Mouse (Mus musculus) cerebellum, postnatal 14 days (tissue): ENCODE data around the gene Pkd1l2.

Experiments used
- DNase-seq, 2 experiments: peaks; one replicate each; pipeline ENCODE4 v3.0.0; 2021; ENCODE audit warnings: mixed read lengths in 2 of 2

The Pkd1l2 gene

DNA sequence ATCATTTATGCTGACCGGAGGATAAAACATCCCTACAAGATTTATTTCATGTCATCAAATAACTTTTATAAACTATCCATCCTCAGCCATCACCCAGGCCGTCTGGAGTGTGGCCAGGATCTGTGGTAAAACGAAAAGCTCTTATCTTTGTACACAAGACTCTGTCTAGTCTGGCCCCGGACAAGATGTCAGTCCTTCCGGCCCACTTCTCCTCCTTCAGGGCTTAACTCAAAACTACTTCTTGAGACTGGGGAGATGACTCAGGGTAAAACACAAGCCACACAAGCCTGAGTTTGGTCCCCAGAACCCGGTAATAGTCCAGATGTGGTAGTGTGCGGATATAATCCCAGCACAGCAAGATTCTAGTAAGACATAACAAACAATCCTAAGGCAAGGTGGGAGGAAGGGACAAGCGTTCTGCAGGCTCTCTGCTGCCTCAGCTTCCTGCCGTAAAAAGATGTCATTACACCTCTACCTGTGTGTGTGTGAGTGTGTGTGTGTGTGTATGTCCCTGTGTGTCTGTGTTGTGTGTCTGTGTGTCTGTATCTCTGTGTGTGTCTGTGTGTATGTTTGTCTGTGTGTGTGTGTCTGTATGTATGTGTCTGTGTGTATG, 804 bp upstream of the Pkd1l2 start:
- DNase-seq: no peak

DNA sequence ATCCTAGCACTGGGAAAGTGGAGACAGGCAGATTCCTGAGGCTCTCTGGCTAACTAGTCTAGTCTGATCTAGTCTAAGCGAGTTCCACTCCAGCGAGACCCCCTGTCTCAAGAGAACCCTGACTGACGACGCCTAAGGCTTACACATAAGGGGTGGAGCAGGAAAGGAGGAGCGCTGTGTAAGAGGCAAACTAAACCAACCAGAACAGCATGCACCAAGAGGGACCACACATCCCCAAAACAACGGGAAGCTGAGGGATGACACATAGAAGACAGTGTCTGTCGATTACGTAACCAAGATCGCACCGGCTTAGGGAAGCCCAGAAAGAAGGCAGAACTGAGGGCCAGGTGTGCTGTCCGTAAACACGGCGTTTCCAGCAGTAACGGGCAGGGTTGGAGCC, 2.6 kb downstream of the Pkd1l2 start:
- DNase-seq: no peak

DNA sequence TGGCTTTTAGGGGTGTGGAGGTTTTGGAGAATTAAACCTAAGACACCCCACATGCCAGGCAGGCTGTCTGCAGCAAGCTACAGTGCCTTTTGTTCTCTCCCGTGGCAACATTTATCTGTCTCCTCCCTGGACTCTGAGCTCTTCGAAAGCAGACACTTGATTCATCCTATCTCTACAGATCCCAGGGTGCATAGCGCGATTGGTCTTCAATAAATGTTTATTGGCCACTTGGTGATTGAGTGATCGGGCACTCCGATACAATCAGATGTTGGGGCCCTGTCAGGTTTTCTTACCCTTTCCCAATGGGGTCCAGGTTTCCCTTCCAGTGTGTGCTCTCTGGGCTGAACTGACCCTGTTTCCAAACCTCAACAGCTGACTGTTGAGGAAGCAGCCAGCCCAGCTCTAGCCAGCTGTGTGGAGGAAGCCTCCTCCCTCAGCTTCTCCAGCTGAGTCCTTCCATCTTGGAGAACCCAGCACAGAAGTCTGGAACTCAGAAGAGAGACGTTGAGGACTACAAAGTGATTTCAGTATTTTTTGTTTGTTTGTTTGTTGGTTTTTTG, 3.8 kb downstream of the Pkd1l2 start:
- DNase-seq: no peak

GRCm38 (mm10) chr8:117074350-117075182, 7.7 kb downstream of the Pkd1l2 start:
- DNase-seq: no peak

GRCm38 (mm10) chr8:117069708-117070107, 12.5 kb downstream of the Pkd1l2 start:
- peak; percentile 29 to 53 for DNase-seq

DNA sequence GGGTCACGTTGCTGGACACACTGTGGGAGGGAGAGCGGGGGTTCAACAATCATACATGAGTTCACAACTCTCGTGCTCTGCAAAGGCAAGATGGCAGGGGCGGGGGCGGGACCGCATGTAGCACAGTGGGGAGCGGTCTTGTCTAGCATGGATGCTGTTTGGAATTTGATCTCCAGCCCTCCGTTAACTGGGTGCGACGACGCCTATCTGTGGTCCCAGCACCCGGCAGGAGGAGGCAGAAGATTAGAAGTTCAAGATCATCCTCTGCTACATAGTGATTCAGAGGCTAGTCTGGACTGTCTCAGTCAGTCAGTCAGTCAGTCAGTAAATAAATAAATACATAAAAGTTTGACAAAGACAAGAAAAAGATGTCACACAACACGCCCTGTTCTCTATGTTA, 14.0 kb downstream of the Pkd1l2 start:
- no peak for DNase-seq

DNA sequence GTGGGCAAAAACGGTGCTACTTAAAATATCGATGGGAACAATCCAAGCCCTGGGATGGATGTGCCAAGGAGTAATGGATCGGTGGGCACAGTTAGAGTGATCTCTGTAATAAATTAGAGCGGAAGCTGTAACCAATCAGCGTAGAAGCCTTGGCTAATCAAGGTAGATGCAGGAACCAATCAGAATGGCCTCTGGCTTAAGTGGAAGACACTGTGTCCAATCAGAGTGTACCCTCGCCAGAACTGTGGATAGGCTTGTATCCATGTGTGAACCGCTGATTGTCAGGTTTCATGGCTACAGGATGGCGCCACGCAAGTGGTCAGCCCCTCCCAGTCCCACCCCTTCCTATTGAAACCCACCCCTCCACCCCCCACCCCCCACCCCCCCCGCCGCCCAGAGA, 14.9 kb downstream of the Pkd1l2 start:
- no peak for DNase-seq

GRCm38 (mm10) chr8:117066955-117067354, 15.3 kb downstream of the Pkd1l2 start:
- DNase-seq: no peak

DNA sequence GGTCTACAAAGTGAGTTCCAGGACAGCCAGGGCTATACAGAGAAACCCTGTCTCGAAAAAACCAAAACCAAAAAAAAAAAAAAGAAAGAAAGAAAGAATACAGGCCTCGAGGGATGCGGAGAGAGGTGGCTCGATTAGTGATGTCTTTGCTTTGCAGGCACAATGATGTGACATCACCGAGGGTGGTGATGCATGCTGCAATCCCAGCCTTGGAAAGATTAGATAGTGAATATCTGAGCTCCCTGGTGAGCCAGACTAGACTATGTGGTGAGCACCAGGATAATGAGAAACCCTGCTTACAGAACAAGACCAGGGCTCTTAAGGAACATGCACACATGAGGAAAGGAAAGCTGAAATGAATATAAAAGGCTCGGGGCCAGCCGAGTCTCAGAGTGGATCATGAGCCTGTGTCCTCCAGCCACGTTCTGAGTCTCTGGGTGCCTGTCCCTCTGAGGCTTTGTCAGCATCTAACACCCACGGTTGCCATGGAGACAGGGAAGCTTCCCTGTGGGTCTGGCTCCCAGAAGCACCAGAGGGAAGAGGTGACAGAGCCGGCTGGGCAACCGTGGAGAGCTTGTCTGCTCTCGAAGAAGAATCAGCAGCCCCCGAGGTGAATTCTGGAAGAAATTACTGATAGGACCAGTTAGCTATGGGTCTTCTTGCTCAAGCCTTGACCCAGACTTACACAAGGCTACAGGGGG, 20.9 kb downstream of the Pkd1l2 start:
- DNase-seq: no peak

- DNase-seq: no peak
Measured at GRCm38 (mm10) chr8:117060306-117060705, 21.9 kb downstream of the Pkd1l2 start.

DNA sequence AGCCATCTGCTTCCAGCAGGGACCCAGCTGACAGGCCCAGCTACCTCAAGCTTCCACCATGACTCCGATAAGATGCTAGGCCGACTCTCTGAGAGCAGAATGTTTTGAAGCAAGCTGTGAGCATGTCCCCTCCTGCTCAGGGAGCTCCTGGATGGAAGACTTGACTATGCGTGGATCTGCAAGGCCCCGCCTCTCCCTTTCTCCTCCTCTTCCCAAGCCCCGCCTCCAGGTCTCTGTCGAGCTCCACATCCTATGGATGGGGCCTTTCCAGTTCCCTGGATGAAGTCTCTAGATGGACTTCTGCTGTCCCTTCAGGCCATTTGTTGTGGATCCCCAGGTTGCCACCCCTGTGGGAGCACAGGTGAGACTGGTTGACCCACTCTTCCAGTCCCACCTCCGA, 23.2 kb downstream of the Pkd1l2 start:
- no peak for DNase-seq

GRCm38 (mm10) chr8:117055097-117055496, 27.2 kb downstream of the Pkd1l2 start:
- DNase-seq: no peak

- no peak for DNase-seq
Measured at GRCm38 (mm10) chr8:117054146-117054545, 28.1 kb downstream of the Pkd1l2 start.

DNA sequence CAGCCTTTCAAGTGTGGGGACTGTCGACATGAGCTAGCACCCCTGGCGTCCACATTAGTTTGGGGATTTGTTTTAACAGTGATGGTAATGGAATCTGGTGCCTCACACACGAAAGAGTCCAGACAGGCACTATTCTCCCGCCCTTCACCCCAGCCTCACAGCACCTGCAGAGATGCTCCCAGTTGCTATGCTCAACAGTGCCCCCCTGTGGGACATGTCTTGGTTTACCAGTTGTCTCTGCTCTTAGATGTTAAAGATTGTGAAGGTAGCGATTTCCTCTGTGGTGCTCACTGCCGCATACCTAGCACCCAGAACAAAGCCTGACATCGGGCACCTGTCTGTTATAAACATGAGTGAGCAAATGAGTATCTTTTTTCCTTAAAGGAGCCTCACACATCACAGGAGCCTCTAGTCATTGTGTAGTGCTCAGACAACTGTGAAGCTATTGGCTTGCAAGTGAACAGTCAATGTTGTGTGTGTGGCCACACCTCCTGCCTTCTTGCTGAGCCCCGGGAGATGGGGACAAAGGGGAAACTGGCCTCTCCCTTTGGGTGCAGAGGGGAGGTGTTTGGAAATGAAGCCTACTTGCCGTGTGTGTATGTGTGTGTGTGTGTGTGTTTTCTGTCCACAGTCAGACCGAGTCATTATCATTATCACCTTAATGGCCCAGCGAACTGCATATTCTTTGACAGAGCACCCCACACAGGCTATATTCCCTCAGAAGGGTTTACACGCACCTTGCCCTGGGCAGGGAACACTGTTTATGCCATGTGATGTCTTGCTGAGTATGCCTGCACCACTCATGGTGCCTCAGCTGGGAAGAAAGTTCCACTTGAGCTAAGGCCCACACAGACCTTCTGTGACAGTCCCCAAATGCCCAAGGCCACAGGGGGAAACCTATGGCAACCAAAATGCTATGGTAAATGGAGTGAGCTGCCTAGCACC, 28.8 kb downstream of the Pkd1l2 start:
- peak in 1 of 2 experiments; percentile 43 for DNase-seq

GRCm38 (mm10) chr8:117051316-117051715, 30.9 kb downstream of the Pkd1l2 start:
- DNase-seq: no peak

DNA sequence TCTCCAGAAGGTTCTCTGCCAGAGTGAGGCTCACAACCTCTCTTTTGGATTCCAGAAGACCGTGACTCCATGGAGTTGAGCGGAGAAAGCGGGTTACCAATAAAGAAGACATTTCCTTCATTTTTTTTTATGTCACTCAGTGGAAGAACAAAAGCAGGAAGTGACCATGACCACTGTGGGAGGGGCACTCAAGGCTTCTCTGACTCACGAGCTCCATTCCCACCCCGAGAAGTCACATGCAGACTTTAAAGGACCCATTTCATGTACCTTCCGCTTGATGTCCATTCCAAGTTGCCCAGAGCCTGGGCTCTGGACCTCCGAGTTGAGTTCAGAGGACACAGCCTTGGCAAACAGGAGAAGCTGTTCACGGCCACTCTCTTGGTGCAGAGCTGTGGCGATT, 31.5 kb downstream of the Pkd1l2 start:
- no peak for DNase-seq

- DNase-seq: no peak
Measured at GRCm38 (mm10) chr8:117049444-117049843, 32.8 kb downstream of the Pkd1l2 start.

DNA sequence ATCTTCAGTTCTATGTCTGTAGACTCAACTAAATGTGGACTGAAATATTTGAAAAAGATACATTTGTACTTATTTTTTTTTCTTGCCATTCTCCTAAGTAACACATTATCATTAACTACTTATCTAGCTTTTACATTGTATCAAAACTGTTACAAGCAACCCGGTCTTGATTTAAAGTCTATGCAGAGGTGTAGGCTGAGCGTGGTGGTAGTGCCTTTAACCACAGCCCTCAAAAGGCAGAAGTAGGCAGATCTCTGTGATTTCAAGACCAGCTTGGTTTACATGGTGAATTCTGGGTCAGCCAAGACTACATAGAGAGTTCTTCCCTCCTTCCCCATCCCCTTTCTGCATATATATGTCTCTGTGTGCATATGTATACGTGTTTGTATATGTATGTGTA, 38.7 kb downstream of the Pkd1l2 start:
- DNase-seq: no peak

- DNase-seq: no peak
Measured at GRCm38 (mm10) chr8:117039843-117040242, 42.4 kb downstream of the Pkd1l2 start.

GRCm38 (mm10) chr8:117037374-117037935, 44.8 kb downstream of the Pkd1l2 start:
- DNase-seq: no peak

DNA sequence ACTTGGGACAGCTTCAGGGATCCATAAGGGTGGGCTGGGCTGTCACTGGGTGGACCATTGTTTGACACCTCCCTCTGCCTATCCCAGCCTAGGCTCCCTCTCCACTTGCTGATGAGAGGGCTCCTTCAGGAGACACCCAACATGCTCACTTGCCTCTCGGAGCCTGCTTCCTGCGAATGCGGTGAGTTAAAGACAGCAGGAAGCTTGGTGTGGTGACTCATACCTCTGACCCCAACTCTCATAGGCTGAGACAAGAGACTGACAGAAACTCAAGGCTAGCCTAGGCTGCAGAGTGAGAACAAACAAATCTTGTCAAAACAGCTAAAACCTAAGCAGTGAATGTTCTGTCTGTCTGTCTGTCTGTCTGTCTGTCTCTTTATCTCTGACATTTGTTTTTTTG, 48.9 kb downstream of the Pkd1l2 start:
- DNase-seq: no peak

DNA sequence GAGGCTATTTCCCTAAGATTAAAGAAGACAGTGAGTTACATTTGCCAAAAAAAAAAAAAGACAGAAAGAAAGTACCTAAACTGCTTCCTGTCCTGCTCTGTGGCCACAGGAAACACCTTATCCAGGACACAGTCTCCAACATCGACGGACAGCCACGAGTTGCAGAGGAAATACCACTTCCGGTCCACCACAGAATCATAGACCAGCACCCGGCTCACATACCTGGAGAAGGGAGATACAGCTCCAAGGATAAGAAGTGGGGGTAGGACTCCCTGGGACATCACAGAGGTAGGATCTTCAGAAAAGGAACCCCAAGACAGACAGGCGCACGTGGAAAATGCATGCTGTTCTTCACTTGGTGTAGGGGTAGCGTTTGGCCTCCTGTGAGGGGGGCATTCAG, 49.6 kb downstream of the Pkd1l2 start:
- no peak for DNase-seq
